Mouse (Mus musculus) heart, postnatal 25 days (tissue): ENCODE results near the gene Spag9. TPM values are rescaled to one million over a fixed set of nuclear protein-coding genes. Genes with fewer than 3 reads are reported as not detected.

ENCODE experiments used
- DNase-seq: peaks from one replicate; pipeline ENCODE4 v3.0.0; 2022; ENCODE audit warnings: low spot score
- intact Hi-C: fragments of 180-260 bp; cut with DNase I; formaldehyde crosslinking; loops from one replicate; pipeline ENCODE4 v1.15.1; 2025
- total RNA-seq, 2 experiments: library from RNA; stranded (reverse); gene quantifications; 2 replicates each; pipeline ENCODE4 v1.2.3; 2021

Gene Spag9
- total RNA-seq, 2 experiments from 2014 or later: 132 to 139 TPM

GRCm38 (mm10) chr11:94144771-94145539, 149.1 kb downstream of the Spag9 start:
- intact Hi-C loops: no loop called here
- peak; percentile 65 for DNase-seq

DNA sequence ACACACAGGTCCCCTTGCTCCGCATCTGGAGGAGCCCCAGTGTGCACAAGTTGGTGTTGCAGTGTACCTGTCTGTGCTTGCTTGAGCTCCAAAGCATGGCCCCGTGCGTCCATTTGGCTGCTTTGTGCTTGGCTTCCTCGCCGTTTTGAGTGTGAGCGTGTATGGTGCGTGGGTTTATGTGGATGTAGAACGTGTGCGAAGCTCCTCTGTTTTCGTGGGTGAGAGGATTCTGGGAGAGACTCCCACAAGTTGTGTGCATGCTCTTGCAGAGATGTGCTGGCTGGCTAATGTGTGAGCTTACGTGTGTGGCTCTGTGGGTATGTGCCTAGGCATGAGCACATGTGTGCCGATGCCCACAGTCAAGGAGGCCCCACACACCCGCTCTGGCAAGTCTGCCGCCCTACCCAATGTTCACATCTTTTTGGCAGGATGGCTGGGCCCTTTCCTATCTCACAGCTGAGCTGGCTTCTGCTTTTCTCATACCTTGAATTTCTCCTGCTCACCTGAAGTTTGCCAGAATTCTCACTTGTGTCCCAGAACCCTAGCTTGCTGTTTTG, 150.2 kb downstream of the Spag9 start:
- intact Hi-C loops: no loop called here
- DNase-seq: no peak

- intact Hi-C loops: no loop called here
- no peak for DNase-seq
Observed at GRCm38 (mm10) chr11:94146733-94147485, 151.0 kb downstream of the Spag9 start.

- intact Hi-C loops: no loop called here
- no peak for DNase-seq
Observed at GRCm38 (mm10) chr11:94148105-94148696, 152.3 kb downstream of the Spag9 start.

- DNase-seq: peak; percentile 34
- intact Hi-C loops: no loop called here
Observed at GRCm38 (mm10) chr11:94148931-94149491, 153.1 kb downstream of the Spag9 start.

GRCm38 (mm10) chr11:94149509-94150259, 153.8 kb downstream of the Spag9 start:
- intact Hi-C loops: no loop called here
- no peak for DNase-seq

- DNase-seq: no peak
- intact Hi-C loops: no loop called here
Observed at GRCm38 (mm10) chr11:94150519-94151470, 154.9 kb downstream of the Spag9 start.

- intact Hi-C loops: no loop called here
- no peak for DNase-seq
Observed at GRCm38 (mm10) chr11:94154201-94154600, 158.3 kb downstream of the Spag9 start.

DNA sequence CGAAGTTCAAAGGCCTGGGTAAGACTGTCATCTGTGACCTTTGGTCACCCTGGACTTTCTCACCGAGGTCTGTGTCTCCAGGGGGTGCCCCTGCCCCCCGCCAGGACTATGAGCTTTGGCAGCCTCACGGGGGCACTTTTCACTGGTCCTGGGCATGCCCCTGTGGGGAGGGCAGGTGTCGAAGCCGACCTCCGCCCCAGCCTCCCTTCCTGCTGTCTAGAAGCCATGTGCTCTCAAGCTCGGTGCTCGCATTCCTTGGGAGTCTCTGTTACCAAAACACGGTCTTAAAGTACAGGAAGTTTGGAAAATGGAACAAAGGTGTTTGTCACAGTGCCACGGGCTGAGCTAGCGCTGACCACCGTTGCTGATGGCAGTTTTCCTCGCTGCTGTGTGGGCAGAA, 162.6 kb downstream of the Spag9 start:
- intact Hi-C loops: loop anchor here (2.0 kb wide), 1 partner anchor 24 kb away; no protein-coding TSS in a partner anchor
- no peak for DNase-seq

- DNase-seq: no peak
- intact Hi-C loops: loop anchor here (2.0 kb wide), 1 partner anchor 24 kb away; no protein-coding TSS in a partner anchor
Observed at GRCm38 (mm10) chr11:94159066-94159880, 163.4 kb downstream of the Spag9 start.

DNA sequence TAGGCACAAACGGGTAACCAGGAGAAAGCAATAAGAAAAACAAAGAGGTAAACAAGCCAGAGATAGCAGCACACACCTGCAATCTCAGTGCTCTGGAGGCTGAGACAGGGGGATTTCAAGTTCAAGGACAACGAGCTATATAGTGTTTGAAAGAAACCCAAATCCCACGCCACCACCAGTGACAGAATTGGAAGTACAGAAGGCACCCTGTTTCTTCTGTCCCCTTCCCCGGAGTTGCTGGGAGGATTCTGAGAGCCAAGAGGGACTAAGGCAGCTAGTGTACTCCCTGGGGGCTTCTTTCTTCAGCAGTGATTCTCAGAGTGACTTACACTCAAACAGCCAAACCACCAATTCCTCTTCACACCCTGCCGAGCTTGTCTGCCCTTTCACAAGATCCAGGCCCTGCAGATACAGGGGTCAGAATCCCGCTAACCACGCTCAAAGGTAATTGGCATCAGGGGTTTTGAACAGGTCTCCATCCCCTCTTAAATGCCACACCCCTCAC, 164.1 kb downstream of the Spag9 start:
- intact Hi-C loops: loop anchor here (2.0 kb wide), 2 partner anchors 25 to 51 kb away; partner anchors contain the start of gene Tob1
- no peak for DNase-seq

DNA sequence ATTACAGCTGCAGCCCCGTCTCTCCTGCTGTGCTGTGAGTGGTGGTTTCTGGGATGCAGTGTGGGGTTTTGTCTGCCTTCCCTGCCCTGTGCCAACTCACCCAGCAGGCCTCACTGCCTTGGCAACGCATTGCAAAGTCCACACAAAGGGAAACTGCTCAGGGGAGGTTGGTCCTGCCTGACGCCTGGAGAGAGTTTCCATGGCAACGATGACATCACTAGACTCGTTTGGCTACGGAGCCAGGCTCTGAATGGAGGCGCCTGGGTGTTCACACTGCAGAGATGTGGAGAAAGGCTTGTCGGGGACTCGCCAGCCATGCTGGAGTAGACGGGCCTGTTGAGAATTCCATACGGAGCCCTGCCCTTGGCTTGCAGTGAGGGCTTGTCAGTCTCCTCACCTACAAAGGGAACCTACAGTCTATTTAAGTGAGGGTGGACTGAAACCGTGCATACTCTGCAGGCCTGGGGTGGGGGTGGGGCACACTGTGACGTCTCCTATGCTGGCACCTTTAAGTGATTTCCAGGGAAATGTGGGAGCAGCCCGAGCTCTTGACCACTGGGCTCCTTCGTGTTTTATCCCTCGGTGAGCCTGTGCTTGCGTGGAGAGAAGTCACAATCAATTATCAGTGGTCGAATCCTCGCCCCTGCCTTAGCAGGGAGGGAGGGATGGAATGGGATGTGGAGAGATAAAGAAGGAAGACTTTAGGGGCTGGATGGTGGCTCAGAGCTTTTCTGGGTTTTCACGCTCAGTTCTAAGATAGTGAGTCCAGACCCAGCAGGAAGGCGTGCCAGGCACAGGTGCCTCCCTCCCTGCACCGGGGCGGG, 164.8 kb downstream of the Spag9 start:
- intact Hi-C loops: loop anchor here (2.0 kb wide), 1 partner anchor 50 kb away; the partner anchor contains the start of gene Tob1
- DNase-seq: peak; percentile 78

GRCm38 (mm10) chr11:94161267-94161646, 165.4 kb downstream of the Spag9 start:
- peak; percentile 55 for DNase-seq
- intact Hi-C loops: loop anchor here (2.0 kb wide), 1 partner anchor 50 kb away; the partner anchor contains the start of gene Tob1

DNA sequence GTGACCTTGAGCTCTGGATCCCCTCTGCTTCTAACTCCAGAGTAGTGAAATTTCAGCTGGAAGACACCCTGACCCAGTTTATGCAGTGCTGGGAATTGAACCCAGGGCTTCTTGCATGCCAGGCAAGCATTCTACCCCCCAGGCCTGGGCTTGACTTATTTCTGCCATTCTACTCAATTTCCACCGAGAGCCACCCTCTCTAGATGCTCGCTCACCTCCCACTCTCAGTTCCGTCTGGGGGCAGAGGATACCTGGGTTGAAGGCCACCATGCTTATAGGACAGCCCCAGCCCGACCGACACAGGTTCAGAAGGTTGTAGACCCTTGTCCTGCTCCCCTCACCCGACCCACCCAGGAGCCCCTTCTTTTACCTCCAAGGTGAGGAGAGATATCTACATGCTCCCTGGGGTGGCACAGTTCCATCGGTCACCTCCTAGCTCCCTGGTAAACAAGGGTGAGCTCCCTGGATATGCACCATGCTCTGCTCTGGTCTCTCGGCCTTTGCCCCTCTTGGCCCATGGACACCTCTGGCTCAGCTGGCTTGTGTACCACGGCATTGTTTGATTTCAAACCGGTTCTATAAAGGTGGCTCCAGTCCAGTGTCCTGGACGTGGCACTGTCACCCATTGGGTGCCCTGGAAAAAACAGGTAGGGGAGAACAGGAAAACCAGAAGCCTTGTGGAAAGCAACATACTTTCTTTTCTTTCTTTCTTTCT, 166.1 kb downstream of the Spag9 start:
- DNase-seq: no peak
- intact Hi-C loops: loop anchor here (2.0 kb wide), 1 partner anchor 49 kb away; the partner anchor contains the start of gene Tob1

GRCm38 (mm10) chr11:94163005-94163767, 167.3 kb downstream of the Spag9 start:
- DNase-seq: no peak
- intact Hi-C loops: no loop called here
